Mouse (Mus musculus) kidney, adult 2 months (tissue): Measurements from ENCODE around the gene Il34.

ENCODE experiments used
- CTCF ChIP-seq: fragments of 200-500 bp; conservative IDR thresholded peaks from 2 replicates; pipeline ENCODE4 v1.5.1; 2011; ENCODE audit warnings: low read depth, mild to moderate bottlenecking, control low read depth, low read length, moderate library complexity, mixed read lengths; ENCODE audit not compliant: insufficient read depth, insufficient read length
- POLR2A ChIP-seq: fragments of 200-500 bp; IDR thresholded peaks from one replicate; pipeline ENCODE4 v1.6.1; 2011; ENCODE audit warnings: low read depth, low read length, control low read depth

- no peak for TF ChIP-seq CTCF
- TF ChIP-seq POLR2A, result no peak
Measured at GRCm38 (mm10) chr8:110704103-110704502, 101.6 kb downstream of the Il34 start.
